ENCODE assay signal across 15 mouse cellular contexts in the genomic region with DNA sequence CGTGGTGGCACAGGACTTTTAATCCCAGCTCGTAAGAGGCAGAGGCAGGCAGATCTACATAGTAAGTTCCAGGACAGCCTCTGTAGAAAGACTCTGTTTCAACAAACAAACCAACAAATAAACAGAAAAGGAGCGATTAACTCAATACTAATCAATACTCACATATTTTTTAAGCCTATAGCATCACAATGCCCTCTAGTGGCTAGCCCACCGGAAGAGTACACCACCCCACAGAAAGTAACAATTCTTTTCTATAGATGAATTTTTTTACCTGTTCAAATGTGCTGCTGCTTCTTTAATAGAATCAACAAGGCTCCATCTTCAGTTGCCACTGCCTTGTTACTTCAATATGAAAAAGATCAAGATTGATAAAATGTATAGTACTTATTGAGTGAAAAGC.
DNase-seq lines count a peak whose midpoint lies in the region; ATAC-seq and TF ChIP-seq lines count a peak whose summit lies in the region.
"Had no signal": no experiment of that assay in that cellular context is flagged by ENCODE, and none has a peak within 500 bp of the region (broad histone marks: within the 10 kb centered on the region; RNA-seq: fewer than 3 reads in every experiment).

No protein-coding gene starts in this region.

- peak; percentile 47 for TF ChIP-seq CTCF in intestine, postnatal 0 days (IDR thresholded peaks at IDR 0.05; ENCODE audit: low read depth)
- TF ChIP-seq CTCF in E14TG2a.4 (conservative IDR thresholded peaks at IDR 0.05; ENCODE audit: low read length) = peak; percentile 38

- no peak overlapping the region for H3K4me3 ChIP-seq in intestine, postnatal 0 days (ENCODE audit: low read depth, low read length)
- H3K4me3 ChIP-seq in intestine, embryonic 16.5 days (ENCODE audit: low read length) = no peak overlapping the region
- no peak overlapping the region for H3K4me3 ChIP-seq in E14TG2a.4 (replicated peaks; ENCODE audit: low read length)
- H3K4me3 ChIP-seq: embryonic facial prominence, embryonic 15.5 days; heart, embryonic 13.5 days; intestine, embryonic 15.5 days; midbrain, embryonic 15.5 days; neural tube, embryonic 13.5 days had no signal

- H3K27me3 ChIP-seq in intestine, postnatal 0 days (replicated peaks; ENCODE audit: control insufficient read depth, insufficient read depth, low read length) = no peaks in the 10 kb centered on the region
- no peaks in the 10 kb centered on the region for H3K27me3 ChIP-seq in intestine, embryonic 16.5 days (replicated peaks; ENCODE audit: control insufficient read depth, insufficient read depth, low read length)
- H3K27me3 ChIP-seq in E14TG2a.4 (ENCODE audit: insufficient read depth, low read length) = no peaks in the 10 kb centered on the region
- H3K27me3 ChIP-seq: embryonic facial prominence, embryonic 15.5 days; intestine, embryonic 15.5 days; midbrain, embryonic 15.5 days; neural tube, embryonic 13.5 days had no signal

- H3K4me2 ChIP-seq in intestine, postnatal 0 days (replicated peaks; ENCODE audit: low read depth) = no peak overlapping the region
- H3K4me2 ChIP-seq in intestine, embryonic 16.5 days (ENCODE audit: low read depth, low read length) = no peak overlapping the region
- H3K4me2 ChIP-seq: embryonic facial prominence, embryonic 15.5 days; heart, embryonic 13.5 days; intestine, embryonic 15.5 days; midbrain, embryonic 15.5 days; neural tube, embryonic 13.5 days had no signal

- H3K9me3 ChIP-seq in intestine, postnatal 0 days (ENCODE audit: control insufficient read depth) = no peaks in the 10 kb centered on the region
- no peaks in the 10 kb centered on the region for H3K9me3 ChIP-seq in intestine, embryonic 16.5 days (ENCODE audit: control insufficient read depth, low read length)
- peaks cover 12% of the 10 kb centered on the region for H3K9me3 ChIP-seq in E14TG2a.4 (ENCODE audit: low read length)
- H3K9me3 ChIP-seq: embryonic facial prominence, embryonic 15.5 days; heart, embryonic 13.5 days; intestine, embryonic 15.5 days; midbrain, embryonic 15.5 days; neural tube, embryonic 13.5 days had no signal

- H3K4me1 ChIP-seq in intestine, postnatal 0 days (replicated peaks; ENCODE audit: control insufficient read depth, insufficient read depth, low read length) = no peaks in the 10 kb centered on the region
- H3K4me1 ChIP-seq in intestine, embryonic 16.5 days (ENCODE audit: control insufficient read depth, insufficient read depth, low read length) = no peaks in the 10 kb centered on the region
- H3K4me1 ChIP-seq in E14TG2a.4 (replicated peaks; ENCODE audit: low read depth, low read length) = no peaks in the 10 kb centered on the region
- H3K4me1 ChIP-seq: embryonic facial prominence, embryonic 15.5 days; heart, embryonic 13.5 days; intestine, embryonic 15.5 days; midbrain, embryonic 15.5 days; neural tube, embryonic 13.5 days had no signal

- DNase-seq in lung, postnatal 14 days = peak; percentile 9
- no peak for DNase-seq in lung, postnatal 4 days
- peak; percentile 9 for DNase-seq in naive thymus-derived CD4-positive, alpha-beta T cell, adult 2 months (ENCODE audit: low read depth)
- DNase-seq in adrenal gland, adult (ENCODE audit: inconsistent age in 2 of 2, low spot score in 1 of 2) = no peak
- DNase-seq: gastrocnemius, postnatal 14 days had no signal

- H3K27ac ChIP-seq in intestine, postnatal 0 days (ENCODE audit: low read depth, low read length) = no peak overlapping the region
- no peak overlapping the region for H3K27ac ChIP-seq in intestine, embryonic 16.5 days (ENCODE audit: low read length)
- H3K27ac ChIP-seq: embryonic facial prominence, embryonic 15.5 days; heart, embryonic 13.5 days; intestine, embryonic 15.5 days; macrophage; midbrain, embryonic 15.5 days; neural tube, embryonic 13.5 days had no signal

- no peak for ATAC-seq in intestine, postnatal 0 days
- no peak for ATAC-seq in intestine, embryonic 16.5 days
- ATAC-seq: forebrain, embryonic 14.5 days; intestine, embryonic 15.5 days; midbrain, embryonic 15.5 days had no signal

- 80% methylated on average over 4 of the region's 4 CpGs for WGBS in intestine, postnatal 0 days
- 77% methylated on average over 4 of the region's 4 CpGs for WGBS in intestine, embryonic 16.5 days

- H3K36me3 ChIP-seq in intestine, postnatal 0 days (ENCODE audit: control insufficient read depth, insufficient read depth) = no peaks in the 10 kb centered on the region
- no peaks in the 10 kb centered on the region for H3K36me3 ChIP-seq in intestine, embryonic 16.5 days (ENCODE audit: control insufficient read depth, insufficient read depth, low read length)
- no peaks in the 10 kb centered on the region for H3K36me3 ChIP-seq in E14TG2a.4 (ENCODE audit: insufficient read depth, low read length)
- H3K36me3 ChIP-seq: embryonic facial prominence, embryonic 15.5 days; heart, embryonic 13.5 days; intestine, embryonic 15.5 days; midbrain, embryonic 15.5 days; neural tube, embryonic 13.5 days had no signal

- H3K9ac ChIP-seq in intestine, postnatal 0 days (ENCODE audit: low read depth, low read length) = no peak overlapping the region
- no peak overlapping the region for H3K9ac ChIP-seq in intestine, embryonic 16.5 days (ENCODE audit: low read depth, low read length)
- H3K9ac ChIP-seq: embryonic facial prominence, embryonic 15.5 days; heart, embryonic 13.5 days; intestine, embryonic 15.5 days; midbrain, embryonic 15.5 days; neural tube, embryonic 13.5 days had no signal

Comparison
In these comparisons a context has a peak if more than half of its experiments do, and no peak if none do; other contexts are left out.
1. DNase-seq: peak in lung, postnatal 14 days (single experiment) and naive thymus-derived CD4-positive, alpha-beta T cell, adult 2 months (single experiment); none in lung, postnatal 4 days (0 of 2) and adrenal gland, adult (0 of 2).